Mouse (Mus musculus): ENCODE measurements at regions not wholly inside any gene's neighbourhood (a gene's known extent, or its start where the extent isn't known, plus 50 kb on each side); places are given as distances from the start of the nearest gene placed in this dataset.

DNA sequence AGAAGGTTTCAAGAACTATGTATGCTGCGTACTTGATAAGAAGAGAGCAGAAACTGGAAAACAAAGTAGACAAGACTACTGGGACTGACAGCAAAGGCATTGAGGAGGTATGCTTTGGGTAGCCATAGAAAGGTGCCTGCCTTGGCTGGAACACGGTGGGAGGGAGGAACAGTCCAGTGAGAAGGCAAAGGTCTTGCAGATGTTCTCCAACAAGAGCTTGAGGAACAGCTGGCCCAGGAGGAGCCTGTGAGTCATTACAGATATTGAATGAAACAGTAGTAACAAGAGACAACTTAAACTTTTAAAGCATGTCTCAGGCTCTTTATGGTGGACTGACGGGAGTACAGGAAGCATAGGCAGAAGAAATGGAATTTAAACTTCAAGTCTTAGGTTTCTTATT, 424.9 kb upstream of the Sphkap start:
- no peak for DNase-seq (ENCODE audit: low spot score)

DNA sequence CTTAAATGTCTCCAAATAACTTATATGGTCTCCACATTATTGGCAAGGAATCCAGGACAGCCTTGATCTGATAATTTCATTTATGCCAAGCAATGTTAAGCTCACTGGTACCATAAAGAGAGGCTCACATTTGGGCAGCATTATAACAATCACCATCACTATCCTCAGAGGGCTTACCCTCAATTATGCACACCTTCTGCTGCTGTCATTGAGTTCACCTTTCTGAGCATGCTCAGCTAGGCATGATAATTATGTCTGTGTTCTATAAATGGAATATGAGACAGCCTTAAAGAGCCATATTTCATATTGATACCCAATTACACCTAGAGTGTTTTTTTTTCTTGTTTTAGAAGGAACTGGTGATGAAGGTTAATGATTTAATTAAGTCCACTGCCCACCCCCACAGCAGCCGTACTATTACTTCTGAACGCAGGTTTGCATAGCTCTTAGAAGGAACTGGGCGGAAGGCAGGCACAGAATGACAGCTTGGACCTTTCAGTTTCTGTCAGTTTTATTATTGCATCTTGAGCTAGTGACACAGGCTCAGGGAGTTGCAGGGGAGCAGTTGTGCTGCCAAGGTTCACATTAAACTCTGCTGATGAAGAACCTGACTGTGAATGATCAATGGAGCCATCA, 424.0 kb upstream of the Sphkap start:
- DNase-seq (ENCODE audit: low spot score), result no peak

DNA sequence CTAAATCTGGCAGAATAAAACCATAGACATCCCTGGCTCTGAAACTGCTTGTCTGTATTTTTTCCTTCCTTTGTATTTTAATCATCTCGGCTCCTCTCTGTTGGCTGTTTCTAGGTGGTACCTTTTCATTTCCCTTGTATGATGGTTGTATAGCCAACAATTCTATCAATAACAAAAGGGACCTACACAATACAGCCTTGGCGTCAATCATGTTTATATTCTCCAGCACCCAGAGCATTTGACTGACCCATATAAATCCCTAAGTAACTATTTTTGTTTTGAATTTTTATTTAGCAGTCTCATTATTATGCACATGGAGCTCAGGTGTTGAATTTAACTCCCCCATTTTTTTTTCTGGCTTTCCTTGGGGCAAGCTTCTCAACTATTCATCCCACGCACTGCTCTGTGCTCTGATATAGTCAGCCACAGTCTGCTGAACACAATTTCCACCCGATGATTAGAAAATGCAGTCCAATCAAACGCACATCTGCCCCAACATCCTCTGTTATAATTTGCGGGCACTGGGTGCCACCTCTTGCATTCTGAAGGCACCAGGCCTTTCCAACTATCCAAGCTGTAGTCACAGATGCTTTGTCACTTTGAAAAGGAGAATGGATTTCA, 422.1 kb upstream of the Sphkap start:
- no peak for DNase-seq (ENCODE audit: low spot score)

DNA sequence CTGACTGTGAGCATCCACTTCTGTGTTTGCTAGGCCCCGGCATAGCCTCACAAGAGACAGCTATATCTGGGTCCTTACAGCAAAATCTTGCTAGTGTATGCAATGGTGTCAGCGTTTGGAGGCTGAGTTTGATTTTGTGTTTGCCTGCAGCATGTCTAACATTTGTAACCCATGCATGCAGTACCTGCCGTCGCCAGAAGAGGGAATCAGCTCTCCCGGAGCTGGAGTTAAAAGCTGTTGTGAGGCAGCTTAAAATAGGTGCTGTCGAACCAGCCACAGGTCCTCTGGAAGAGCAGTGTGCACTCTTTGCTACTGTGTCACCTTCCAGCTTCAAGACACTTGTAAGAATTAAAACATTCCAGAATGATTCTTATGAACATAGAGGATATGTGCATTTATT, 403.2 kb upstream of the Sphkap start:
- peak; percentile 39 for DNase-seq (ENCODE audit: low spot score)

DNA sequence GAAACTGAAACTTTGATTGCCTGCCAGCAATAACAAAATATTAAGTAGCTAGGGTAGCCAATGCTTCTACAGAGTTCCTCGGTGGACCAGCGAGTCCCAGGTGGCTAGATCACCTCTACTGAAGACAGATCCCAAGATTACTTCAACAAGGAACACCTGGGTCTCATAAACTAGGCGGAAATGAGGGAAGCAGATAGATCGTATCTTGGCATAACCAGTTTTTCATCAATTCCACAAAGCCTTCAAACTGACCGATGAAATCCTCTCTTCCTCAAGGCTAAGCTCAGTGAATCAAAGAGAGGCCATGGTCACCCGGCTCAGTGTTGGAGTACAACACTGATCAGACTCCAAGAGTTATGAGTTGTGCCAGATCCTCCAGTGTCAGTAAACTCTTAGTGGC, 400.4 kb upstream of the Sphkap start:
- no peak for DNase-seq (ENCODE audit: low spot score)

DNA sequence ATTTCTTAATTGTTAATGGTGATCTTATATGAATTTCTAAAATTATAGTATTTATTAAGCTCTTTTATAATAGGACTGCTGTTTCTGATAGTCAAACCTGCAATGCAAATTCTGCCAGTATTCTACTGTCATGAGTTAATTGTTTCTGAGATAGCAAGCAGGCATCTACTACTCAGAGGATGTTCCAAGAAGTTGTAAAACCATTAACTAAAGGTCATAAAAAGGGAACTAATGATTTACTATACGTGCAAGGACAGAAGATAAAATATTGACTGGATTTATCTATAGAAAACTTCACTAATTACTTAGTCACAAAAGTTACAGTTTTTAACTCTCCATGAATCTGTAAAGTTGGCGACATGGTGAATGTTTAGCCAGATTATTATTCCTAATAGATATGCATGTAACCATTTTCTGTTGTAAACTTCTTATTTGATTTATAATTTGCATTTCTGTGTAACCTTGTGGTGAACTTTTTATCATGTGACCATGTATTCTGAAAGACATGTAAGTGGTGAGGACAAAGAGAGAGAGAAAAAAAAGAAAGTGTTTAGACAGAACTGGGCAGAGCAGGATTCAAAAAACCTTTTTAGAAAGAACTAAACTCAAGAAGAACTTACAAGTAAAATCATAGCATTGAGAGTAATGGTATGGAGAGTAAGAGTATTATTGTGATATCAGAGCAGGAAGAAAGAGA, 395.5 kb upstream of the Sphkap start:
- DNase-seq (ENCODE audit: low spot score), result no peak

DNA sequence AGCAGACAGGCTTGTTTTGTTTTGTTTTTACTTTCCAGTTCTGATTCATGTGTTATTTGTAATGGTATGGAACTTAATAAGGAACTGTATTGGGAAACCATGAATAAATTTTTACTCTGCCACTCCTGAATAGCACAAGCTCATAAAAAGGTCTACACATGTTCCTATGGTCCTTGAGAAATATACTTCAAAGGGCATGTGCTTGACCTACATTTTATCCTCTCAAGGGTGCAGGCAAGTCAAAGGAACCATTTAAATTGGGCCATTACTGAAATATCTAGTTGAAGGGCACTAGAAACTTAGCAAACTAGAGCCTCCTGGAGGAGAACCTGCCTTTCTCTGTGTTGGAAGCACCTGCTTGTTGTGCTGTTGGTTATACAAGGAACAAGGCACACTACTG, 393.8 kb upstream of the Sphkap start:
- no peak for DNase-seq (ENCODE audit: low spot score)

DNA sequence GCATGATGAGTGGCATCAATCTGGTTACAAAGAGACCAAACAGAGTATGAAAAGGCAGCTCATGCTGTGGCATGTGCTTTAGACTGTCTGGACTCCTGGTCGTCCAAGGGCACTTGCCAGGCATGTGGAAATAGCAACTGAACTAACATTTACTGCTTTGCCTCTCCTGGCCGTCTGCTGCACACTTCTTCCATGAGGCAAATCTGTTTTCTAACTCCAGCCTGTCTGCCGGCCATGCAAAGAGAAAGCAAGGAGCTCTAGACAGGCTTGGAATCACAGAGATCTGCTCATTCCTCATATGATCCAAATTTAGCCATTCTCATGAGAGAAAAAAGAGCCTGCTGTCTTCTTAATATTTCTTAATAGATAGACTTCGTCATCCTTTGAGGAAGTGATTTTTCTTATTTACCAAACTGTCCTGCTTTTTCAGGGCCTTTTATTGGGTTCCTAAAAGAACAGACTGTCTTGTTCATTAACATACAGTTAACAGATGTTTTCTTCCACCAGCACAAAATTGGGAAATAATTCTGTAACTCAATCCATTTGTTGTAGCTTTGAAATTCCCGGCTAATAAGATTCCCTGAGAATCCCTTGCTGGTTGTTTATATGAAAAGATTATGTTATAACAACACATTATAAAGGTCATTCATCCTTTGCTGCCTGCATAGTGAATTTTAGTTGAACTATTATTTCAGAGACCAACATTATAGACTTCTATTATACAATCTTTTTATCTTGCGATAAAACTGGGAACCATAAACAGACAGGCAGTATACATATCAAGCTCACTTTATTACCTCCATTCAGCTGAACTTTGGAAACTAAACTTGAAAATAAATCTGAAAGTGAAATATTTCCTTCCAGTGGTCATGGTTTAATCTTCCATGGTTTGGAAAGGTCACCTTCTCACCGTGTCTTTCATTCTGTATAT, 389.2 kb upstream of the Sphkap start:
- DNase-seq (ENCODE audit: low spot score), result no peak

DNA sequence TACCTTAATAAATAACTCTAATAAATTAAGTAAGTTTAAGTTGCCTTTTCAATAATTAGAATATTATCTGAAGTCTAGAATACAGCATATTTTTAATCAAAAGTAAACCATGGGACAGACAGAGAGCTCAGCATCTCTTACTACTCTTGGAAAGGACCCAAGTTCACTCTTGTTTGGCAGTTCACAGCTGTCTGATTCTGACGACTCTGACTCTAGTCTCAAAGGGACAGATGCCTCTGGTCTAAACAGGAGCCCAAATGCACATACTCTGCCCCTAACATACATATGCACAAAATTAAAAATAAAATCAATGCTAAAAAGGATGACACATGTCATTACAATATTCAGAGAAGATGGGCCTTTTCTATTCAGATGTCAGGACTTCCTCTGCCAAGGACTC, 369.2 kb upstream of the Sphkap start:
- DNase-seq (ENCODE audit: low spot score), result no peak

DNA sequence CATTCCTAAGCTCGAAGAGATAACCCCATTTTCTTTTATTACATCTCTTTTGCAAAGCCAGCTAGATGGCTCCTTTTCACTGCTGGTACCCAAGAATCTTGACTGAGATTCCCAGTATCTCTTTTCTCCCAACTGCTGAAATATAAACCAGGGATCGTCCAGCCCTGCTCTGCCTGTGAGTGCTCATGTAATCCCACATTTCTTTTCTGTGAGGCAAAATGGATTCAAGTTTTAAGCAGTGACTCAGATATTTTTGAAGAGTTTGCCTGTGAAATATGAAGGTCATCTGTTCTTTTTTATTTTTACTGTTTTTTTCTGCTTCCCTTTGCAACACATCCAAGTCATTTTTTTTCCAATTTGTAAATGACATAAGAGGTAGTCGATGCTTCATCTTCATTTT, 363.2 kb upstream of the Sphkap start:
- DNase-seq (ENCODE audit: low spot score), result no peak

DNA sequence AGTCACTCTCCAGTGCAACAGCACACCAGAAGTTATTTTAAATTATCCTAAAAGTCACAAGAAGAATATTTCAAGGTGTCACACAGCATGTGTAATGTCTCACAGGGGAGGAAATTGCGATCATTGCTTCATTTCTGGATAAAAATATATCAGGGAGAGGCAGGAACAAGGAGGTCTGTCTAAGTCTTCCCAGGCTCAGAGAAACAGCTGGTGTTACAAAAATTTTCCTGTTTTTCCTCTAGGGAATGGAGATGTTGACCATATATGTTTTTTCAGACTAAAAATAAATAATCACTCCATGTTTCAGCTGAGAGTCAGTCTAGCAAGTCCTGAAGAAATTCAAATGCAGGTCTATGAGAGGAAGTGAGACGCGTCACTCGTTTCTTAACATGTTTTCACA, 353.5 kb upstream of the Sphkap start:
- DNase-seq (ENCODE audit: low spot score), result no peak

DNA sequence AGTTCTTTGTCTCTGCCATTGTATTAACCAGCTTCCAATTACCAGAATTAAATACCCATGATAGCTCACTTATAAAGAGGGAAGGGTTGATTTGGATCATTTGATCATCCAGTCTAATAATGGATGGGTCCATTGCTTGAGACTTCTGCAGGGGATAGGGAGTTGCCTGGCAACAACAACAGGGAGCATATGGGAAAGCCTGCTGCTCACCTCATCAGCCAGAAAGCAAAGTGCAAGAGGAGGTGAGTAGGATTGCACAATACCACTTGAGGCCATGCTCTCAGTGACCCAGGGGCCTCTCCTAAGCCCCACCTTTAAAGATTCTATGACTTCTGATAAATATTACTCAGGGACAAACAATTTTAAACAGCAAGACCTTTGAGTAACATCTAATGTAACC, 348.9 kb upstream of the Sphkap start:
- DNase-seq (ENCODE audit: low spot score), result no peak

DNA sequence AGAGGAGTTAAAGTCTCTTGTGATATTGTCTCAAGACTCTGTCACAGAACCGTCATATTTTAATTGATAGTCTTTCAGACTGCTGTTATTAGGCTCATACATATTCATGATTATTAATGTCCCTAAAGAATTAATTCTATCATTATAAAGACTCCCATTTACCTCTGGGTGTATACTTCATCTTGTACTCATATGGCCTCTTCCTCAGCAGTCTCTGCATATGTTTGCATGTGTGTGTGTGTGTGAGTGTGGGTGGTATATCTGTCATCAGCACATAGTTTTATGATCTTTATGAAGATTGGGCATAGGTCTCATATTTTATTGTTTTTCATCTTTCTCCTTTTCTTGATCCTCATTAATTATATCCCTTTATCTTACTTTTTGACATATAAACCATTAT, 347.3 kb upstream of the Sphkap start:
- no peak for DNase-seq (ENCODE audit: low spot score)

DNA sequence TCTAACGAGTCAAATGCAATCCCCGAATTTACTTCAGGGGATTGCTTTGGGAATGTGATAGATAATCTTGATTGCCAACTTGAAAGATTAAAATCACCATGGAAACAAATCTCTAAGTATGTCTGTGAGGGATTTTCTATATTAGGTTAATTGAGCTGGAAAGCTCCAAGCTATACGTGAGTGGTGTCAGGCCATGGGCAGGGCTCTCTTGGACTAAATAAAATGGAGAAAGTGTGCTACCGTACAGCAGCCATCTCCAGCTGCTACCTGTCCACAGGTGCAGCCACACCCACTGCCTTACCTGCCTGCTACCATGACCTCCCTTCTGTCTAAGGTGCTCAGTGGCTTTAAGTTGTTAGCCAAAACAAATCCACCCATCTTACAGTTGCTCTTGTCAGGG, 345.0 kb upstream of the Sphkap start:
- DNase-seq (ENCODE audit: low spot score), result no peak

DNA sequence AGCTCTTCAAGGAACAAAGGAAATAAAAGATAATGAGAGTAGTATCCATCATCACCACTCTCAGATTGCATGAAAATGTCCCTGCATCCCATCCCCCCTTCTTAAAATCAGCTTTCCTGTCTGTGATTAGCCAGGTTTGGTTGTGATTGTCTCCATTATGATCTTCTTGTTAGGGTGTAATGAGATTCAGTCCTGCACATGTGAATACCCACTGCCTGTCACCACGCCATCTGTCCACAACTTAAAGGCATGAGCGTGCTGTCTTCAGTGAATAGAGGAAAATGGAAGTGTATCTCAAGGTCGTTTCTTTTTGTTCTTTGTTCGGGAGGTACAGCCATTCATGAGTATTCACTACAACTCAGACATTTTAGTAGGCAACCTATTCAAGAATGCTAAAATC, 341.0 kb upstream of the Sphkap start:
- DNase-seq (ENCODE audit: low spot score), result no peak

DNA sequence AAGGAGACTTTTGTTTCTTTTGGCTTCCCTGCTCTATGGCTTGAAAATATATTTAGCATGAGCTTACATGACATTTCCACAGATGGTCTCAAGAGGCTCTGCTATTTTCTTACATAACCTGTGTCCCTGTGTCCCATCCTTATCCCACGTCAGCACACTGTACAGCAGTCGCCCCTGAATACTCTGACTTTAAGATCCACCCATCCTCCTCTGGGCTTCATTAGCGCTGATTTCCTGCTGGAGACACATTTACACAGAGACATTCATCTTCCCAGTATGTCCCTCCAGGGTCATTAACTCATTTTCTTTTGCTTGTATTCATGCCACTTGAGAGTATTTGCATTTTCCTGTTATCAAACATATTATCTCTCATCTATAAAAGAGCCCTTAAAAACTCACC, 340.1 kb upstream of the Sphkap start:
- DNase-seq (ENCODE audit: low spot score), result no peak

DNA sequence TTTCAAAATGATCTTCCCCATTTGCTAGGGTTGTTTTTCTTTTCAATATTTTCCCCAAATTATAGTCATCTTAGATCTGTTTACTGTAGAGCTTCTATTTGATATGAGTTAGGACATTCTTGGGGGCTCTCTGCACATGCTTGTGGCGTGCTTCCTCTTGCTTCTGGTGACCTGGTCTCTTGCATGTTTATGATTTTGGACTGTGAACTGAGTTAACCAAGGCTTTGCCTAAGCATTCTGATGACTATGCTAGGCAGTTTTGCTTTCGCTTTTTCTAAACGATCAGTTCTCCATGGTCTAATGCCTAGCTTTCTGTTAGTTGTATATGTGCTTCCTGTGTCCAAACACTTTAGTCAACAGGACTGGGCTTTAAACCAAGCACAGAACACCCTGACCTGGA, 339.4 kb upstream of the Sphkap start:
- DNase-seq (ENCODE audit: low spot score), result no peak

DNA sequence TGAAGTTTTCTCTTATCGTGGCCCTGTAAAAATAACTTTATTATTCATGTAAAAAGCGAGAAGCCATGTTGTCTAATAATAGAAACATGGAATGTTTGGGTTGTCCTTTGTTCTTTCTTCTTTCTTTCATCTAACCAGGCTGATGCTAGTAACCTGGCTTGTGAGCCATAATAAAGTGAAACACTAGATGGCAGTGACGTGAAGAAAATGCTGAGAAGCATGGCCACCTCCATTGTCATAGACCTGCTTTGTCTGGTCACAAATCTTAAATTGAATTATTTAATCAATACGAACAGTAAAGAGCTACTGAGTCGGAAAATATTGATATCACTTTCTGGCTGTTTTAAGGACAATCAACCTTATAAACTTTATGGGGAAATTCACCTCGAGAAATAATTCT, 338.0 kb upstream of the Sphkap start:
- DNase-seq (ENCODE audit: low spot score), result no peak

DNA sequence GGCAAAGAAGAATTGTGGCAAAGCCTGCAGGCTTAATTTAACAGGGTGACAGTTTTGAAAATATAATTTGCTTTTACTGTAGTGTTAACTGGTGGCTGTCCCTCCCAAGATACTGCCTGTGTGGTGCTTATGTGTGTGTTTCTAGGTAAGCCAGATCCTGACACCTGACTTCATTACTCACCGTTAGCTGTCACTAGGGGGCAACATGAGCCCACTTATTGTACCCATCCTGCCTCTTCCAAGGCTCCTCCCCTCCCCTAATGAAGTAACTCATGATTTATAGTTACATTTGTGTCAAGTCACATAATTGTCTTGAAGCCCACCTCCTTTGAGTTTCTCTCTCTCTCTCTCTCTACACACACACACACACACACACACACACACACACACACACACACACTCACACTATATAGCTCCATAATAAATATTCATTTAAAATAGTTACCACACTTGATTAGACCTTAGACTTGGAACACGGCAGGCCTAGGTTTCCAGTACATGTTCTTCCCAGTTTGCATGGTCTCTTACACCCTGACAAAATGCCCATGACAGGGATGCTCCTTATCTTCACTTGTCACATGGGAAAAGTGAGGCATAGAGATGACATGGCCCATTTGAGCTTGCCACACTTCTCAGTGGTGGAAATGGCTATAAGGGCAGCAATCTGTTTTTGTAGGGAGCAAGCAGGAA, 328.6 kb upstream of the Sphkap start:
- no peak for DNase-seq (ENCODE audit: low spot score)

DNA sequence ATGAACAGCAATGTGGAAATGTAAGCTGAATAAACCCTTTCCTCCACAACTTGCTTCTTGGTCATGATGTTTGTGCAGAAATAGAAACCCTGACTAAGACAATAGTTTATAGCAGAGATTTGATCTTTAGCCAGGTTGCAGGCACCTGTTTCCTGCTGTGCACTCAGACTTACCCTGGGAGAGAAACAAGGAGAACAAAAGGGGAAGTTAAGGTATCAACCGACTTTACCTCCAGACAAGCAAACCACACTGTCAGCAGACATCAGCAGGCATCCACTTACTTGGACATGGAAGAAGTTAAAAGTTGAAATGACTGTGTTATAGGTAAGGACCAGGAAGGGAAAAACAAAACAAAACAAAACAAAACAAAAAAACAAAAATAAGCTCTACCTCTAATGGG, 323.7 kb upstream of the Sphkap start:
- DNase-seq (ENCODE audit: low spot score), result no peak

DNA sequence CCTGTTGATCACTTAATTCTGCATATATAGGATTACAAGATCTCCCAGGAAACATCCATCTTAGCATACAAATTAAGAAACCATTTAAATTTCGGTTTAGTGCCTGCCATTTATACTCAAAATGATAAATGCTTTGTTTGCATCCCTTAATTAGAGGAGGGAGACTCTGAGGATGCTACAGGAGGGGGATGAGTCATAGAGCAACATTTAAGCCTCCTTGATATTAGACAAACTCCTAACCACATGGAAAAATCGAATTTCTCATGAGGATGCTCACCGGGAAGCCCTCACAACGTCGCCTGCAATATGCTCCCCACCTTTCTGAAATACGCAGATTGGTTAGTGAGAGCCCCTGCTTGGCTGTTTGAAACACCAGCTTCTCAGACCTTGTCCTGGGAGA, 320.8 kb upstream of the Sphkap start:
- no peak for DNase-seq (ENCODE audit: low spot score)

DNA sequence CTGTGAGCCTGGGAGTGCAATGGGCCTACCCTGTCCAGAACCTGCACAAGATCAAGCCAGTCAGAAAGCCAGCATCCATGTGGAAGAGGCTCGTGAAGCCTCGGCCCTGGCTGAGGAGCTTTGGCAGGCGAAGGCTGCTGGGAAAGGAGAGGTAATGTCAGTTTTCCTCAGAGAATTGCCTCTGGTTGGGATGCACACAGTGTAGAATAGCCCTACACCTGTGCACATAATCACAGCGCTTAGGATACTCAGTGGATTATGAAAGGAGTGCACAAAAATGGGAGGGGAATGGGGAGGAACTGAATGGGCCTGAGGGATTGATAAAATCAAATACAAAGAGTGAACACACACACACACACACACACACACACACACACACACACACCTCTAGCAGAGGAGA, 319.9 kb upstream of the Sphkap start:
- DNase-seq (ENCODE audit: low spot score), result no peak
